8 mouse cellular contexts compared by ENCODE assay signal in genomic region chr19:10304395-10304794, GRCm38 (mm10). TPM values are rescaled to one million over a fixed set of nuclear protein-coding genes. Genes with fewer than 3 reads are reported as not detected.
A peak's percentile ranks its signal among the peaks of the same experiment; 100 is the strongest.
DNase-seq lines count a peak whose midpoint lies in the region; ATAC-seq and TF ChIP-seq lines count a peak whose summit lies in the region.

No protein-coding gene starts in this region.

- H3K79me2 ChIP-seq in macrophage (ENCODE audit: inconsistent target): peaks cover 27% of the 10 kb centered on the region; the same call in 1 of the 2 replicates

- no peaks in the 10 kb centered on the region for H3K9me3 ChIP-seq in heart, embryonic 14.5 days (ENCODE audit: control insufficient read depth, low read length)
- no peaks in the 10 kb centered on the region for H3K9me3 ChIP-seq in ES-E14 (ENCODE audit: control insufficient read depth, insufficient read depth, low read depth, low read length)
- H3K9me3 ChIP-seq in forebrain, postnatal 0 days (ENCODE audit: low read length): no peaks in the 10 kb centered on the region

- H3K4me1 ChIP-seq in heart, embryonic 14.5 days (ENCODE audit: control insufficient read depth in 2 of 2, insufficient read depth in 2 of 2, low read length in 2 of 2): peaks cover 7 to 9% of the 10 kb centered on the region in 2 experiments; a peak in 3 of 4 replicates
- peaks cover 0 to 10% of the 10 kb centered on the region in 2 experiments; a peak in 1 of 4 replicates for H3K4me1 ChIP-seq in ES-E14 (ENCODE audit: control insufficient read depth in 2 of 2, insufficient read depth in 2 of 2, low read length in 2 of 2, poor library complexity in 1 of 2)
- peaks cover 26% of the 10 kb centered on the region for H3K4me1 ChIP-seq in forebrain, postnatal 0 days (ENCODE audit: insufficient read depth)

- no peak for TF ChIP-seq CTCF in forebrain, postnatal 0 days (IDR thresholded peaks at IDR 0.05; ENCODE audit: low read depth)

- peaks cover 7% of the 10 kb centered on the region for H3K27me3 ChIP-seq in heart, embryonic 14.5 days (ENCODE audit: control insufficient read depth, insufficient read depth, low read length)
- H3K27me3 ChIP-seq in forebrain, postnatal 0 days (ENCODE audit: insufficient read depth, low read length): no peaks in the 10 kb centered on the region

- WGBS in heart, embryonic 14.5 days: 7% methylated on average over 33 of the region's 37 CpGs
- 2% methylated on average over 37 of the region's 37 CpGs for WGBS in forebrain, postnatal 0 days
- WGBS in macrophage (ENCODE audit: missing documents): 20% methylated on average over 23 of the region's 37 CpGs

- H3K4me3 ChIP-seq in heart, embryonic 14.5 days (ENCODE audit: control insufficient read depth in 1 of 2, insufficient read depth in 1 of 2, low read depth in 1 of 2, low read length in 2 of 2): peak overlapping the region; percentile 70 to 76
- H3K4me3 ChIP-seq in ES-E14 (ENCODE audit: insufficient read depth in 1 of 2, low read depth in 1 of 2, low read length in 2 of 2, poor library complexity in 1 of 2, severe bottlenecking in 1 of 2) (peak overlapping the region in 1 of 2 experiments; percentile 78; a peak in 2 of 4 replicates), macrophage (ENCODE audit: inconsistent target) (peak overlapping the region; percentile 14; the same call in 1 of the 2 replicates)
- H3K4me3 ChIP-seq in forebrain, postnatal 0 days (ENCODE audit: low read depth, low read length): peak overlapping the region; percentile 95

- H3K27ac ChIP-seq in heart, embryonic 14.5 days (replicated peaks in 1 of 2; ENCODE audit: control insufficient read depth in 1 of 2, insufficient read depth in 1 of 2, low read depth in 2 of 2, low read length in 2 of 2): no peak overlapping the region
- H3K27ac ChIP-seq in ES-E14 (ENCODE audit: insufficient read depth, low read depth, low read length, poor library complexity, severe bottlenecking) (no peak overlapping the region), macrophage (no peak overlapping the region)
- 0 out of 2 replicates have a peak overlapping the region, but pooled peaks have one; percentile 21 for H3K27ac ChIP-seq in forebrain, postnatal 0 days (ENCODE audit: low read depth, low read length)

- H3K4me2 ChIP-seq in heart, embryonic 14.5 days (ENCODE audit: low read length): peak overlapping the region; percentile 94
- H3K4me2 ChIP-seq in forebrain, postnatal 0 days (ENCODE audit: low read depth): peak overlapping the region; percentile 87

- in situ Hi-C loops in ES-E14 (cut with MboI; ENCODE audit: low sequenced_read_pairs in 2 of 2, unreplicated experiment in 2 of 2): no loop called here

- no peak for ATAC-seq in heart, embryonic 14.5 days (ENCODE audit: insufficient number of reproducible peaks, insufficient read depth, low FRiP score, low read depth)
- ATAC-seq in forebrain, postnatal 0 days: peak; percentile 37

- no peaks in the 10 kb centered on the region for H3K36me3 ChIP-seq in heart, embryonic 14.5 days (ENCODE audit: control insufficient read depth, insufficient read depth, low read length)
- H3K36me3 ChIP-seq in ES-E14 (ENCODE audit: control insufficient read depth, insufficient read depth, low read length, poor library complexity, severe bottlenecking): no peaks in the 10 kb centered on the region
- no peaks in the 10 kb centered on the region for H3K36me3 ChIP-seq in forebrain, postnatal 0 days (ENCODE audit: insufficient read depth)
- H3K36me3 ChIP-seq in macrophage (ENCODE audit: inconsistent target): no peaks in the 10 kb centered on the region

- peak overlapping the region; percentile 77 for H3K9ac ChIP-seq in heart, embryonic 14.5 days (ENCODE audit: low read length)
- H3K9ac ChIP-seq in ES-E14 (ENCODE audit: insufficient read depth, low read depth, low read length, poor library complexity, severe bottlenecking): peak overlapping the region; percentile 56
- H3K9ac ChIP-seq in forebrain, postnatal 0 days: peak overlapping the region; percentile 93

- no peak for DNase-seq in heart, adult 9 months (ENCODE audit: low spot score in 2 of 2)
- no peak for DNase-seq in ES-E14 (ENCODE audit: low read depth, low spot score)
- DNase-seq in forebrain, postnatal 0 days: no peak
- no peak for DNase-seq in frontal cortex, postnatal 25 days (ENCODE audit: low spot score in 2 of 2)
- no peak for DNase-seq in layer of hippocampus, adult 8-10 months (ENCODE audit: low spot score in 2 of 2)
- DNase-seq in gastrocnemius, adult 18-20 months (ENCODE audit: low spot score): no peak

TF ChIP-seq in ES-E14, 5 proteins besides CTCF, POLR2A, EP300 and RAD21:
- TF ChIP-seq HCFC1 (IDR thresholded peaks at IDR 0.05; ENCODE audit: borderline replicate concordance, insufficient read depth, low read length): no peak
- TF ChIP-seq MAFK (IDR thresholded peaks at IDR 0.05; ENCODE audit: insufficient read depth, low read depth, low read length): no peak
- TF ChIP-seq CHD2 (IDR thresholded peaks at IDR 0.05; ENCODE audit: low read depth, low read length): no peak
- TF ChIP-seq ZC3H11A (IDR thresholded peaks at IDR 0.05; ENCODE audit: borderline replicate concordance, low read depth, low read length): no peak
- no peak for TF ChIP-seq ZNF384 (IDR thresholded peaks at IDR 0.05; ENCODE audit: low read depth, low read length)

RNA-seq across cellular contexts. Expression of gene Dagla, which starts 0.3 kb away (rescaled TPM):
- polyA plus RNA-seq in heart, embryonic 14.5 days (2014; fragmentation: Nextera tagmentation; extraction: Ambion mirVana): 0.65 and 0.82 TPM in 2 replicates
- 1.2 and 1.6 TPM in 2 replicates for total RNA-seq in ES-E14 (2012; rRNA removed)
- total RNA-seq in forebrain, postnatal 0 days (2014; rRNA removed): 17.4 and 21.8 TPM in 2 replicates
- 8.2 and 11.2 TPM in 2 replicates for polyA plus RNA-seq in forebrain, postnatal 0 days (2015; fragmentation: Nextera tagmentation; extraction: Ambion mirVana)
- total RNA-seq in macrophage (2018; cell fraction: chromatin; rRNA removed): 10 to 100 TPM in 5 of 26 experiments, 1 to 10 TPM in 20, under 1 TPM in 1; 0.73 to 13.8 (median 5.4) TPM
- total RNA-seq in macrophage (2018; cell fraction: cytosol; rRNA removed): 1 to 10 TPM; 1.4 to 6.8 (median 3.3) TPM
- 10 to 100 TPM in 2 of 26 experiments, 1 to 10 TPM in 24; 1.6 to 10.7 (median 4.1) TPM for total RNA-seq in macrophage (2018; cell fraction: nucleus; rRNA removed)
- polyA plus RNA-seq in macrophage (2018): 2.2 to 3.9 TPM (median 2.9 TPM) in 3 replicates
- total RNA-seq in layer of hippocampus, adult 8-10 months (2022): 100 to 1,000 TPM in 3 of 4 experiments, 10 to 100 TPM in 1; 94.1 to 109 (median 104) TPM
- 1 to 10 TPM; 8.3 TPM for total RNA-seq in gastrocnemius, adult 18-20 months (2021)
